Mouse (Mus musculus): ENCODE measurements around the gene Htr3a. TPM values are rescaled to one million over a fixed set of nuclear protein-coding genes. Genes with fewer than 3 reads are reported as not detected.

Htr3a gene
- total and polyA plus RNA-seq, 3 experiments = 0.25 to 1.6 TPM; not detected in 1

DNA sequence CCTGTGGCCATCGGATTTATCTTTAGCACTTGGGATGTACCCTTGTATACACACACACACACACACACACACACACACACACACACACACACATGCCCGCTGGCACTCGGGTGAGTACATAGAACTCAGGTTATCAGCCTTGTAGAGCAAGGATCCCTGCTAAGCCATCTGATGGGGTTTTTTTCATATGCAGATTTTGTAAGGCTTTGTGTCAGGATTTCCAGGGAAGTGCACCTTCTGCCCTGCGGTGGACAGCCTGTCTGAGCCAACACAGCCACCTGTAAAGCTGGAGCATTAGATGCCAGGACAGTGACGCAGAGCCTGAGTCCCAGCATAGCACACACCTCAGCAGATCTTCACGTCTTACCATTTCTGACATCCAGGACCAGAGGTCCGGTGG lies 21.8 kb downstream of the Htr3a start:
- no peaks in the 10 kb centered on the region; the same call in 1 of the 2 replicates for H3K27me3 ChIP-seq (ENCODE audit: control insufficient read depth, insufficient read depth, low read length)
- DNase-seq = no peak
- no peak overlapping the region for H3K4me3 ChIP-seq
- H3K9ac ChIP-seq (ENCODE audit: low read depth, low read length) = no peak overlapping the region
- no peaks in the 10 kb centered on the region for H3K79me2 ChIP-seq (replicated peaks; ENCODE audit: control insufficient read depth, insufficient read depth, low read length)
- intact Hi-C loops (cut with DNase I) = no loop called here
- no peaks in the 10 kb centered on the region for H3K36me3 ChIP-seq (ENCODE audit: control insufficient read depth, insufficient read depth, low read length)
- TF ChIP-seq CTCF (IDR thresholded peaks at IDR 0.05) (no peak), POLR2A (IDR thresholded peaks at IDR 0.05; ENCODE audit: insufficient read depth, low read depth, low read length) (no peak), EP300 (IDR thresholded peaks at IDR 0.05; ENCODE audit: insufficient read depth, low read depth, low read length) (no peak)
- H3K27ac ChIP-seq = no peak overlapping the region
- 75% methylated on average over 7 of the region's 7 CpGs for WGBS
- H3K4me1 ChIP-seq (ENCODE audit: control insufficient read depth, insufficient read depth, low read length) = no peaks in the 10 kb centered on the region

- WGBS = 86% methylated on average over 8 of the region's 8 CpGs
- no peak for TF ChIP-seq CTCF (IDR thresholded peaks at IDR 0.05)
- TF ChIP-seq EP300 (IDR thresholded peaks at IDR 0.05; ENCODE audit: insufficient read depth, low read depth, low read length) = no peak
- TF ChIP-seq POLR2A (IDR thresholded peaks at IDR 0.05; ENCODE audit: insufficient read depth, low read depth, low read length) = no peak
- Histone ChIP-seq H3K27me3 (ENCODE audit: control insufficient read depth, insufficient read depth, low read length) (no peaks in the 10 kb centered on the region), H3K36me3 (ENCODE audit: control insufficient read depth, insufficient read depth, low read length) (no peaks in the 10 kb centered on the region), H3K4me1 (ENCODE audit: control insufficient read depth, insufficient read depth, low read length) (no peaks in the 10 kb centered on the region; the same call in 1 of the 2 replicates), H3K9ac (ENCODE audit: low read depth, low read length) (no peak overlapping the region), H3K4me3 (no peak overlapping the region), H3K79me2 (replicated peaks; ENCODE audit: control insufficient read depth, insufficient read depth, low read length) (no peaks in the 10 kb centered on the region), H3K27ac (no peak overlapping the region)
- DNase-seq = no peak
- intact Hi-C loops (cut with DNase I) = no loop called here
Observed at GRCm38 (mm10) chr9:48872896-48873295, 38.0 kb downstream of the Htr3a start.

DNA sequence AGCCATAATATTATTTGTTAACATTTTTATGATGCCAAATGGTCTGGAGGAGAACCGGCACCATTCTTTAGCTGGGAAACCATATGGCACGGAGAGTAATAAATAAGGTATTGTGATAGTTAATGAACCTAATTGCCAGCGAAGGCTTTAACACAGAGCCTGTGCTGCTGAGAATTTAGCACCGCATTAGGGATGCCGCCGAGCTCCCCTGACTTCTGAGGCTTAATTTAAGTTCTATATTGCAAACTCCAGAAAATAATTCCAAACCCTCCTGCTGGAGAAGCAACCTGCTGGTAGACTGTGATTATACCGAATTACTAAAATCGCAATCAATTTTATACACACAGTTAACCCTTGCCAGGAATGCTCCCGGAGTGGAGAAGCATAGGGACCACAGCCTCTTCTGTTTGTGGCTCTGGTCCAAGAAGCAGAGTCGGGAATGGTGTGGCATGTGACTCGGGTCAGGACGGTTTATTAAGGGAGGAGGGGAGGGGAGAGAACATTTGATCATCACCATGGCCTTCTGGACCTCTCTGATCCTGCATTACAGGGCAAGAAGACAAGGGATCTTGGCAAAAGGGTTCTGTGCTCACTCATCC lies 44.3 kb downstream of the Htr3a start:
- Histone ChIP-seq H3K36me3 (ENCODE audit: control insufficient read depth, insufficient read depth, low read length) (no peaks in the 10 kb centered on the region), H3K9ac (ENCODE audit: low read depth, low read length) (no peak overlapping the region), H3K79me2 (replicated peaks; ENCODE audit: control insufficient read depth, insufficient read depth, low read length) (no peaks in the 10 kb centered on the region), H3K4me1 (ENCODE audit: control insufficient read depth, insufficient read depth, low read length) (peaks cover 2% of the 10 kb centered on the region; the same call in 1 of the 2 replicates), H3K27ac (no peak overlapping the region), H3K27me3 (ENCODE audit: control insufficient read depth, insufficient read depth, low read length) (no peaks in the 10 kb centered on the region), H3K4me3 (no peak overlapping the region)
- intact Hi-C loops (cut with DNase I) = loop anchor here (10.0 kb wide), 1 partner anchor 382 kb away; the partner anchor contains the start of gene Rexo2
- TF ChIP-seq POLR2A (IDR thresholded peaks at IDR 0.05; ENCODE audit: insufficient read depth, low read depth, low read length) (no peak), EP300 (IDR thresholded peaks at IDR 0.05; ENCODE audit: insufficient read depth, low read depth, low read length) (no peak), CTCF (IDR thresholded peaks at IDR 0.05) (no peak)
- 62% methylated on average over 12 of the region's 12 CpGs for WGBS
- no peak for DNase-seq

- H3K9ac ChIP-seq (ENCODE audit: low read depth, low read length) = no peak overlapping the region
- H3K4me1 ChIP-seq (ENCODE audit: control insufficient read depth, insufficient read depth, low read length) = peaks cover 2% of the 10 kb centered on the region; the same call in 1 of the 2 replicates
- no peak overlapping the region for H3K27ac ChIP-seq
- intact Hi-C loops (cut with DNase I) = loop anchor here (10.0 kb wide), 1 partner anchor 380 kb away; the partner anchor contains the start of gene Rexo2
- no peak overlapping the region for H3K4me3 ChIP-seq
- WGBS = 53% methylated on average over 9 of the region's 9 CpGs
- H3K36me3 ChIP-seq (ENCODE audit: control insufficient read depth, insufficient read depth, low read length) = no peaks in the 10 kb centered on the region
- H3K79me2 ChIP-seq (replicated peaks; ENCODE audit: control insufficient read depth, insufficient read depth, low read length) = no peaks in the 10 kb centered on the region
- TF ChIP-seq CTCF (IDR thresholded peaks at IDR 0.05) (no peak), POLR2A (IDR thresholded peaks at IDR 0.05; ENCODE audit: insufficient read depth, low read depth, low read length) (no peak), EP300 (IDR thresholded peaks at IDR 0.05; ENCODE audit: insufficient read depth, low read depth, low read length) (no peak)
- H3K27me3 ChIP-seq (ENCODE audit: control insufficient read depth, insufficient read depth, low read length) = no peaks in the 10 kb centered on the region
- DNase-seq = no peak
Observed at GRCm38 (mm10) chr9:48865235-48865634, 45.7 kb downstream of the Htr3a start.

DNA sequence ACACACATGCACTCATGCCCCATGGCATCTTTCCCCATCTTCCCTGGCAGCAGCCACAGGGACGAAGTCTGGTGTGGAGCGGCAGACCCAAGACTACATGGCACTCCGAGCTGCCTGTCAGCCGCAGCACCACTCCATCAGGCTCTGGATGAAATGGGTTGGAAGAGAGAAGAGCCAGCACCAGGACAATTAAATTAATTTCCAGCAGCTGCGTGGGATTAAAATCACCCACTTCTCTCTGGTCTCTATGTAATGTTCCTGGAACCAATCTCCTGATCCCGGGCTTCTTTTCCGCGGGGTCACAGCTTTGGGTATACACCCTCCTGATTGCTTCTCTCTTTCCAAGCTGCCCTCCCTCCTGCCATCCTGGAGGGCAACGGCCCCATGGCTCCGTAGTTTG lies 49.4 kb downstream of the Htr3a start:
- intact Hi-C loops (cut with DNase I) = loop anchor here (2.0 to 10.0 kb wide), 2 partner anchors 33 to 377 kb away; partner anchors contain the start of gene Rexo2
- Histone ChIP-seq H3K9ac (ENCODE audit: low read depth, low read length) (no peak overlapping the region), H3K79me2 (replicated peaks; ENCODE audit: control insufficient read depth, insufficient read depth, low read length) (no peaks in the 10 kb centered on the region), H3K27ac (no peak overlapping the region), H3K4me1 (ENCODE audit: control insufficient read depth, insufficient read depth, low read length) (no peaks in the 10 kb centered on the region; the same call in 1 of the 2 replicates), H3K4me3 (no peak overlapping the region), H3K36me3 (ENCODE audit: control insufficient read depth, insufficient read depth, low read length) (no peaks in the 10 kb centered on the region), H3K27me3 (ENCODE audit: control insufficient read depth, insufficient read depth, low read length) (no peaks in the 10 kb centered on the region)
- TF ChIP-seq POLR2A (IDR thresholded peaks at IDR 0.05; ENCODE audit: insufficient read depth, low read depth, low read length) (no peak), EP300 (IDR thresholded peaks at IDR 0.05; ENCODE audit: insufficient read depth, low read depth, low read length) (no peak), CTCF (IDR thresholded peaks at IDR 0.05) (no peak)
- no peak for DNase-seq
- WGBS = 88% methylated on average over 10 of the region's 10 CpGs

DNA sequence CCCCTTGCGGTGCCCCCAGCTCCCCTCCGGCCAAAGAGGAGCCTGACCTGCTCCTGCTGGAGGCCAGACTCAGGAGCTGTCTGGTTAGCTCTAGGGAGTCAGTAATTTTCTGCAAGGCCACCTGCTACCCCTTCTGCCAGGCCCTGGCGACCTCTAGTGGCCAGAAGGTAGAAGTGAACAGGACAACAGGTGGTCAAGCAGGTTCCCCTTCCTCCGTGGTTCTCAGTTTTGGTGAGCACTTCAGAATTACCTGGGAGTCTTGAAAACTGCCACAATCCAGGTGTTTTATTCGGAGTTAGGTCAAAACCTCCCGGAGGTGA lies 50.4 kb downstream of the Htr3a start:
- H3K36me3 ChIP-seq (ENCODE audit: control insufficient read depth, insufficient read depth, low read length) = no peaks in the 10 kb centered on the region
- no peaks in the 10 kb centered on the region for H3K79me2 ChIP-seq (replicated peaks; ENCODE audit: control insufficient read depth, insufficient read depth, low read length)
- WGBS = 7% methylated on average over 6 of the region's 6 CpGs
- no peak overlapping the region for H3K27ac ChIP-seq
- no peak overlapping the region for H3K4me3 ChIP-seq
- H3K9ac ChIP-seq (ENCODE audit: low read depth, low read length) = no peak overlapping the region
- no peak for TF ChIP-seq POLR2A (IDR thresholded peaks at IDR 0.05; ENCODE audit: insufficient read depth, low read depth, low read length)
- peak; percentile 91 for TF ChIP-seq EP300 (IDR thresholded peaks at IDR 0.05; ENCODE audit: insufficient read depth, low read depth, low read length)
- TF ChIP-seq CTCF (IDR thresholded peaks at IDR 0.05) = peak; percentile 97
- peak; percentile 76 to 78 for DNase-seq
- H3K4me1 ChIP-seq (ENCODE audit: control insufficient read depth, insufficient read depth, low read length) = no peaks in the 10 kb centered on the region; the same call in 1 of the 2 replicates
- no peaks in the 10 kb centered on the region for H3K27me3 ChIP-seq (ENCODE audit: control insufficient read depth, insufficient read depth, low read length)
- intact Hi-C loops (cut with DNase I) = loop anchor here (1.0 to 10.0 kb wide), 3 partner anchors 34 to 376 kb away; partner anchors contain the start of gene Rexo2
